Mouse (Mus musculus) brain, embryonic 14.5 days (tissue): ENCODE measurements around the gene Cnot1. TPM values are rescaled to one million over a fixed set of nuclear protein-coding genes. Genes with fewer than 3 reads are reported as not detected.

Source experiments
- DNase-seq: peaks from one replicate; pipeline ENCODE4 v3.0.0-alpha.2; 2011; ENCODE audit warnings: low read depth
- CTCF ChIP-seq: fragments of 200-500 bp; IDR thresholded peaks from 2 replicates; pipeline ENCODE4 v1.5.1; 2012; ENCODE audit warnings: inconsistent platforms, mild to moderate bottlenecking, moderate library complexity, borderline replicate concordance; ENCODE audit not compliant: insufficient read depth, insufficient read length; ENCODE audit errors: extremely low read depth
- POLR2A ChIP-seq: fragments of 200-500 bp; IDR thresholded peaks from 2 replicates; pipeline ENCODE4 v1.6.1; 2012; ENCODE audit warnings: mild to moderate bottlenecking, inconsistent platforms, borderline replicate concordance; ENCODE audit not compliant: poor library complexity, insufficient read depth, insufficient read length, severe bottlenecking; ENCODE audit errors: extremely low read depth
- polyA plus RNA-seq: library from polyadenylated mRNA; depleted of rRNA; stranded (reverse); fragments of >200 nt; gene quantifications from 2 replicates; pipeline ENCODE4 v1.2.3, GENCODE M21; 2012

Cnot1 gene
- polyA plus RNA-seq, 1 experiment = 115 TPM

DNA sequence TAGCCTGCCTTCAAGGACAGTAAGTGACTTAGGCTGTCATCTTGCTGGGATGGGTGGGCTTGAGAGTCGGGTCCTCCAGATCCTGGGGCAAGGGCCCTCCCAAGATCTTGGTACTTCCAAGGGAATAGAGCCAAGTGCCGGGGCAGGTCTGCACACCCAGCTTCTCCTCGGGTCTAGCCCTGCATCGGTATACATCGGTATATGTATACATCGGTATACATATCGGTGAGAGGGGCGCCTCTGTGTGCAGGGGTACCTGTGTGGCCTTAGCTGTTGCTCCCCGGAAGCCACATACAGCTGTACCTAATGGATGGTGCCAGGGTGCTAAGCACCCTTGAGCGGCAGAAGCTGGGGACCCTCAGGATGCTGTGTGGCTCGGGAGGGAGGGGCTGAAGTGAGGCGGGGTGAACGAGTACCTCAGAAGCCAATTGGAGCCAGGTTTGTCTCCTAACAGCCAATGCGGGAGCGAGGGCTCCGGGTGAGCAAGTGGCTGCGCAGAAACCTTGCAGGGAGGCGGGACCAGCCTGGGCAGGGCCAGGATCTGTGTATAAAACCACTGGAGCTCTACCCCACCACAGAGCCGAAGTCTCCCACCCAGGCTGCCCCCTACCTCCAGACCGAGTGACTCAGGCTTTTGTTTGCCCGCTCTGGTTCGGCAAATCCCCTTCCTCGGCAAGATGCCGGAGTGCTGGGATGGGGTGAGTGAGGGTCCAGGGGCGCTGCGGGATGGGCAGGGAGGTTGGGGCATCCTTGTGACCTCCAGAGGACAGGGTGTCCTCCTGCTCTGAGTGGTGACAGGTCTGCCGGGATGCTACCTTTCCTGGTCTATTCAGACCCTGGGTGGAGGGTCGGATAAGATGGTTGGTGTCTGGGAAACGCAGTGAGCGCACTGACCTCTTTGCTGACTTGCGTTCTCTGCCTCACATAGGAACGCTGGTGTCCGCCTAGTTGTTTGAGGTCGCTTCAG lies 104.5 kb downstream of the Cnot1 start:
- peak; percentile 98 for DNase-seq
- TF ChIP-seq CTCF (no peak), POLR2A (peak; percentile 69; the same call in 1 of the 2 replicates)

DNA sequence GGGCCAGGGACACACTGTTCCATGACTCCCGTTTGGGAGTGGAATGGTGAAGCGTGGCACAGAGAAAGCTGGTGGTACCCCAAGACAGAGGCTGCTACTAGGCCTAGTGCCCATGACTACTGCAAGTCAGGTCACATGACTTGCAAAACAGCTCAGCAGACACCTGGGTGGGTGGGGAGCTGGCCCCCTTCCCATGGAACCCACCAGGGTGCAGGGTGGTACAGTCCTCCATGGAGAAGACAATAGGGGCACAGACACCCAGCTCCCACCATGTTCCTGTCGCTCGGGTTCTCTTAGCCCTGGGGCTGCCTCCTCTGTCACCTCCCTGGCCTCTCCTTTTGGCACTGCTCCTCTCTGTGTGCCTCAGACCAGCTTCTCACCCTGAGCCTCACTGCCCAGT lies 105.5 kb downstream of the Cnot1 start:
- TF ChIP-seq CTCF (no peak), POLR2A (no peak)
- DNase-seq = no peak

DNA sequence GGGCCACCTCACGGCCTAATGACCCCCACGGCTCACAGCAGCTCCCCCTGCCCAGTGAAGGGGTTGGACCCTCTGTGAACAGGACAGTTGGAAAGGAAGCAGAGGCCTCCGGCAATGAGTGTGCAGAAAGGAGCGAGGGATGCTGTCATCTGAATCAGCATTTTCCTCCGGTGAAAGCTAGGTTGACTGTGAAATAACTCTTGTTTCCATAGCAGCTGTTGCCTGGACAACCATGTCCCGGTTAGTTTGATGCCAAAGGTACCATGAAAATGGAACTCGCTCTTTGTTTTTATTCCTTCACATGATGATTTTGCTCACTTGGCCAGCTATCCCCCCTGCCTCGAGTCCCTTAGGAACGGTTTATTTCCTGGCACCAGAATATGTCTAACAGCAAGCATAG lies 107.0 kb downstream of the Cnot1 start:
- no peak for TF ChIP-seq POLR2A
- no peak for TF ChIP-seq CTCF

DNA sequence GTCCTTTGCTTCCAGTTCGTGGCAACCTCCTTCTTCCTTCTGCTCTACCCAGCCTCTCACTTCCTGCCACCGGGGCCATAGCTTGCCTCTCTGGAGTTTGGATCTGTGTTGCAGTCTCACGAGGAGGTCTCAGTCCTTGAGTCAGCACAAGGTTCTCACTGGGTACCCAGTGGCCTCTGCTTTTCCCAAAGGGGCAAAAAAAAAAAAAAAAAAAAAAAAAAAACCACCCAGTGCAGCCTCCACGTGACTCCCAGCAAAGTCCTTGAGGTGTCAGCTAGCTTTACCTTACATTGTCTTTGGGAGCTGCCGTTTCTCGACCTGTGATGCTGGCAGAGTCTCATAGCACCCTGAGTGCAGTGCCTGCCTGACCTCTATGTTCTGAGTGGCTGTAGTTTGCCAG lies 109.1 kb downstream of the Cnot1 start:
- TF ChIP-seq POLR2A = no peak
- TF ChIP-seq CTCF = no peak
- no peak for DNase-seq

More for the DNA sequence above, 107.0 kb downstream of the Cnot1 start:
- peak; percentile 92 for DNase-seq

DNA sequence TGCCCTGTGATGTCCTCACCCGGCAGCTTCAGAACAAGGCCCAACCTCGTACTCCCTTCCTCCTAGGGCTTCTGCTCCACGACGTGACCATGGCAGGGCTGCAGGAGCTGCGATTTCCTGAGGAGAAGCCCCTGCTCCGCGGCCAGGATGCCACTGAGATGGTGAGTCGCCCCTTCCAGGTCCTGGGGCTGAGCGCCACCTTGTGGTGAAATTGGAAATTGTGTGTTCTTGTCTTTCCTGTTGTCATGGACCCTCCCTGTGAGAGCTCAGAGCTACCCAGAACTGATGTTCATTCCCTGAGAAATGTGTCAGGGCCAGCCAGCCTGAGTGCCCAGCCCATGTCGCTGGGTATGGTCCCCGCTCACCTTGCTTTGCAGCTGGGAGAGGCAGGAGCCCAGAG lies 110.1 kb downstream of the Cnot1 start:
- peak; percentile 94 for DNase-seq
- TF ChIP-seq POLR2A (no peak), CTCF (peak; percentile 96)

DNA sequence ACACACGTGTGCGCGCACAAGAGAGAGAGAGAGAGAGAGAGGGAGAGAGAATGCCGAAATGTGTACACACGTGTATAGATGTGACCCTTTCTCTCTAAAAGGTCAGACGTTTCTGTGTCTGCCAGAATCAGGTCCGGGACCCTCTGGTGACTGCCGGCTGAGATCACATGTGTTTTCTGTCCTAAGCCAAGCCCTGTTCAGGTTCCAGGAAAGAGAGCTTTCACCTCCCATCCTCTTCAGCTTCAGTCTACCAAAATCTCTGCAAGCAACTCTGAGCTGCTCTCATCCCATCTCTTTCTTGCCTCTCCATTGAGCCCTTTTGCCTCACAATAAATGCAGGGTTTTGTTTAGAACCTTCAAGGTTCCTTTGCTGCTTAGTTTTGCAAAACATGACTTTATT lies 110.6 kb downstream of the Cnot1 start:
- TF ChIP-seq POLR2A (no peak), CTCF (no peak)
- DNase-seq = no peak

DNA sequence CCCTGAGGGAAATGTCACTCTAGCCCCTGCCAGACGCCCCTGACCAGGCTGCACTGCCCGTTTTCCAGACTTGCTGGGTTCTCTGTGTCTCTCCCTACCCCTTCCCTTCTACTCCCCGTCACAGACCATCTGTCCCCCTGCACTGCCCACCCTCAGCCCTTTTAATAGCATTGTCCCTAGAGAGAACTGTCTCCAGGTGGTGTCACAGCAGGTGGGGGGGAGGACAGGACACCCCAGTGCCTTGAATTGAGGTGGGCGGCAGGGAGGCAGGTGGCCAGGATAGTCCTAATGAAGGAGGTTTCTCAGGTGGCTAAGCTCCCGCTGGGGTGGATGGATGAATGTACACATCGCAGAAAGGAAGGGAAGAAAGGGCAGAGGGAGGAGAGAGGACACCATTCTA lies 112.6 kb downstream of the Cnot1 start:
- peak; percentile 40 for DNase-seq
- TF ChIP-seq POLR2A (no peak), CTCF (no peak)

DNA sequence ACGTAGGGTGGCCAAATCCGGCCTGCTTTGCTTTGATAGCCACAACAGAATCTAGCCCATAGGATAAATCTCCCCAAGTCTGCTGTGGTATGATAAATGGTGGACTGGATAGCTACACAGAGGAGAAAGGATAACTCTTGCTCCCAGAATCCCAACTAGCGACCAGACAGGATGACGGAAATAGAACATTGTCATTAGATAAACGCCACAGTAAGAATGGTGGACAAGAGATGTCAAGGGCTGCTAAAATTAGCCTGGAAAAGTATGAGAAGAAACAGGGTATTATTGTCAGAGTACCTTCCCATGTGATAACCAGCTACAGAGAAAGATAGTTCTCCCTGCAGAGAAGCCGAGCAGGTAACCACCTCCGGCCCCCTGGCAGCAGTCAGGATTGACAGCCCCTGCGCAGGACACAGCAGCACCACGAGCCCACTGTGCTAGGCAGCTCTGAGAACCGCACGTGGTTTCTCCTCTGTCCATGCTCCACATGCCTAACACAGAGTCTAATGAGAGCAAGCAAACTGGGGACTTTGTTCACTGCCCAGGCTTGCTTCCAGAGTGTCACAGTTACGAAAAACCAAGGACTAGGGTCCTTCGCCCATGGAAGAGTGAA lies 116.2 kb downstream of the Cnot1 start:
- no peak for DNase-seq
- TF ChIP-seq CTCF (no peak), POLR2A (no peak)

DNA sequence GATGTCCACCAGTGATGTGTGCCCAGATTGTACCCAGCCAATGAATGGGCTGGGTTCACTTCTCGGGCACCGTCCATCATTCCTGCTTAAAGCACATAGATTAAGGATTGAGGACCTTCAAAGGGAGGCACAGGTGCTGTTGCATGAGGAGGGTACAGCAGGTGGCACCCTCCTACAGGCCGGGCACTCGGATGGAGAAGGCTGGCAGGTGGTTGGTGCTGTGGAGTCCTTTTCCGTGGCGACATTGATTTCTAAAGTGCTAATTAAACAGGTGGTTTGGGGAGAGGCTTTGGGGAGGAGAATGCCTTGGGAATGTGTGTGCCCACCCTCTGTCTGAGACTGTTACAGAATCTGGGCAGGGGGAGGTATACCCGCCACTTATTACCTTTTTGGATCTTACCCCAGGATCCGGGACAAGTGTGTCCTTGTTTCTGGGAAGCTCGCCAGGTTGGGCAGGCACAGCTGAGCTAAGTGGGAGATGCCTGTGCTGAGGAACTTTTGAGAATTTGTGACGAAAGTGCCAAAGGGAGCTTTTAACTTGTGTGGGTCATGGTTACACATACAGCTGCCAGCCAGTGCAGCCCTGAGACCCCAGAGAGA lies 119.1 kb downstream of the Cnot1 start:
- TF ChIP-seq CTCF (no peak), POLR2A (no peak)
- DNase-seq = peak; percentile 71

DNA sequence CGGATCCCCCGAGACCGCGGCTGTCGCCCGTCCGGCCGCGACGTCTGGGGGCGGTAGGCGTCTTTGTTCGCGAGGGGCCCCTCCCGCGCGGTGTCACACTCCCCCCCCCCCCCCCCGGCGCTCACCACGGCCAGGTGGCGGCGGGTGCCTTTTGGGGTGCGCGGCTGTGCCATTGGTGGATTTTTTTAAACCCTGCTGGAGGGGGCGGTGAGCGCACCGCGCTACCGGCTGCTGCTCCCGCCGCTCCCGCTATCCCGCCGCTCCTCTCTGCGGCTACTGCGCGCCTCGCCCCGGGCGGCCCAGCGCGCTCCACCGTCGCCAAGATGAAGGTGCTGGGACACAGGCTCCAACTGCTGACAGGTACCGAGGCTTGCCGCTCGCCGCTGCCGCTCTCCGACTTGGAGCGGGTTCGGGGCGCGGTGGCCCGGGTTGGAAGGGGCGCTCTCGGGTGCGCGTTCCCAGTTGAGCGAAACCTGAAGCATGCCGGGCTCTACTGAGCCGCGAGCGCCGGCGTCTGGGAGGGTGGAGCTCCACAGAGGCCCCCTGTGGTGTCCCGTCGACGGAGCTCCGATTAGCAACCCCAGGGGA lies 129.1 kb downstream of the Cnot1 start:
- TF ChIP-seq CTCF = no peak
- no peak for TF ChIP-seq POLR2A
- peak; percentile 51 for DNase-seq

DNA sequence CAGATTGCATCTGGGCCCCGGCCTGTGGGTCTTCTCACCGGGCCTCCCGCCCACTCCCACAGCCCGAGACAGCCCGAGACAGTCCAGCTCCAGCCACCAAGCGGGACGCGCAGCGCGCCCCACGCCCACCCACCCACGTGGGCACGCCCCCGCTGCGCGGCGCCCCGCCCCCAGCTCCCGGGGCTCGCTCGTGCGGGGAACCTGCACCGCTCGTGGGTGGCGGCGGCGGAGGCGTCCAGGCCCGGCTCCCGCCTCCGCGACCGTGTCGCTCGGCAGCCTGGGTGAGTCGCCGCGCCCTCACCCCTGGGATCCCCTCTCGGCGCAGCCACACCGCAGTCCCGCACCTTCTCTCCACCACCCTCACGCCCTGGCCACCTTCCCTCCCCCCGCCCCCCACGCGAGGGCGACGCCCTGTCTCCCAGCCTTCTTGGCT lies 129.7 kb downstream of the Cnot1 start:
- DNase-seq = no peak
- TF ChIP-seq POLR2A = peak; percentile 45
- TF ChIP-seq CTCF = no peak

DNA sequence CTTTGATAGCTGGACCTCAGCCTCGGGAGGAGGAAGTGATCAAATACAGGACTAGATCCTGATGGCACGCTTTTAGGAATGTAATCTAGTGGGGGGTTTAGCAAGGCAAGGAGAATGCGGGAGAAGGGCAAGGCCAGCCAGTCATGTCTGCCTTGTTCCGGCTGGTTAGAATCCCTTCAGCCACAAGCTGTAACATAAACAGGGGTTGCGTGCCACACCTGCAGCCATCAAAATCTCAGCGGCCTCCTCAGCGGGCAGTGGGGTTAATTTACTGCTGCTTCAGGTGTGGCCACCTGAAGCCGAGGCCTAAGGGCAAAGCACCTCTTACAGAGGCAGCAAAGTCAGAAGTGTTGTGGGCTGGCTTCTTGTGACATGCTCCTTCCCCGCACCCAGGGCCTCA lies 130.6 kb downstream of the Cnot1 start, which contains the start of gene Ndrg4:
Ndrg4 (plus strand) TSS at position 350 of the 400 bp plus-strand sequence.
- TF ChIP-seq CTCF (no peak), POLR2A (no peak)
- no peak for DNase-seq

DNA sequence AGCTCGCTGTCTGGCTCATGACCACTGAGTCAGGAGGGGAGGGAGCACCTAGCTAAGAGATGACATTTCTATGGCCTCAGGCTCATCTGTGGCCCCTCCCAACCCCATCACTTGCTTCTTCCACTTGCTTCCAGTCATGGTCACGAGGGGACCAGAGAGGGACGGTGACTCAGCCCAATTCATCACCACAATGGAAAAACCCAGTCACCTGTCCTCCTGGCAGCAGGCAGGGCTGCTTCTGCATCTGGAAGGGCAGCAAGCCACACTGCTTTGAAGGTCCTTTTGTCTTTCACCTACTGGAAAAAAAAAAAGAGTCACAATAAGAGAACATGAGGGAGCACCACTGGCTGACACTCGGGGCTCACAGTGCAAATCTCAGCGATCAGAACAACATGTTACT lies 134.5 kb downstream of the Cnot1 start:
- no peak for TF ChIP-seq CTCF
- no peak for TF ChIP-seq POLR2A
- DNase-seq = no peak
